Mouse (Mus musculus) heart, postnatal 0 days (tissue): ENCODE data around the gene Kif5c.

Experiments
- CTCF ChIP-seq: IDR thresholded peaks from 2 replicates; pipeline ENCODE4 v1.5.1; 2016; ENCODE audit warnings: antibody characterized with exemption, control low read depth, low read depth
- EP300 ChIP-seq: IDR thresholded peaks from 2 replicates; pipeline ENCODE4 v1.6.1; 2016; ENCODE audit warnings: antibody characterized with exemption, low read depth

DNA sequence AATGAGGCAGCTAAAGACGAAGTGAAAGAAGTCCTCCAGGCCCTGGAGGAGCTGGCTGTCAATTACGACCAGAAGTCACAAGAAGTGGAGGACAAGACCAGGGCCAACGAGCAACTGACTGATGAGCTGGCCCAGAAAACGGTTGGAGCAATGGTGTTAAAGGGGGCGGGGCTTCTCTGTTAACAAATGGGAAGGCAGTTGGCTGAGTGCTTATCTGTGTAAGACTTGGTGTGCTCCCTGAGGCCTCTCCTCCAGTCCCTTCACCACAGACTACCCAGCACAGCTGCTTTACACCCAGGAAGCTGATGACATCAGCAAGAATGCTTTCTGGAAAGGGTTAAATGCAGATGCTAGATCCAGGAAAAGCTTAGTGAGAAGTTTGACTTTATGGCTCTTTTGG, 111.1 kb downstream of the Kif5c start:
- TF ChIP-seq EP300 (no peak), CTCF (no peak)
